Mouse (Mus musculus) intestine, embryonic 15.5 days (tissue): ENCODE measurements around the gene Necab2. TPM values are rescaled to one million over a fixed set of nuclear protein-coding genes. Genes with fewer than 3 reads are reported as not detected.
A peak's percentile ranks its signal among the peaks of the same experiment; 100 is the strongest.

Source experiments
- ATAC-seq: fragments of 200-750 bp; cut with Nextera tagmentation; 2 replicates; pipeline ENCODE4 v1.8.0; 2017; ENCODE audit warnings: moderate TSS enrichment, moderate library complexity
- H3K27ac ChIP-seq: fragments of 300-500 bp; sonication (generic); 2 replicates; pipeline ENCODE4 v1.5.1; 2015; ENCODE audit warnings: mild to moderate bottlenecking, inconsistent platforms
- H3K27me3 ChIP-seq: fragments of 300-500 bp; sonication (generic); replicated peaks from 2 replicates; pipeline ENCODE4 v1.6.1; 2015; ENCODE audit warnings: inconsistent platforms
- H3K36me3 ChIP-seq: fragments of 300-500 bp; sonication (generic); 2 replicates; pipeline ENCODE4 v1.6.1; 2015; ENCODE audit warnings: inconsistent platforms
- H3K4me1 ChIP-seq: fragments of 300-500 bp; sonication (generic); replicated peaks from 2 replicates; pipeline ENCODE4 v1.6.1; 2015; ENCODE audit warnings: inconsistent platforms
- H3K4me2 ChIP-seq: fragments of 300-500 bp; sonication (generic); replicated peaks from 2 replicates; pipeline ENCODE4 v1.6.1; 2015; ENCODE audit warnings: mild to moderate bottlenecking, inconsistent platforms
- H3K4me3 ChIP-seq: fragments of 300-500 bp; sonication (generic); replicated peaks from 2 replicates; pipeline ENCODE4 v1.5.1; 2015; ENCODE audit warnings: inconsistent platforms
- H3K9ac ChIP-seq: fragments of 300-500 bp; sonication (generic); 2 replicates; pipeline ENCODE4 v1.6.1; 2015; ENCODE audit warnings: inconsistent platforms
- H3K9me3 ChIP-seq: fragments of 300-500 bp; sonication (generic); 2 replicates; pipeline ENCODE4 v1.6.1; 2016; ENCODE audit warnings: inconsistent platforms
- WGBS: fragments of 180-500 bp; shearing (Covaris S2); methylation state at CpG from one replicate; pipeline ENCODE4 v1.1.7; 2015; 5-methylcytosine and 5-hydroxymethylcytosine counted together
- polyA plus RNA-seq: library from polyadenylated mRNA; unstranded; fragments of >200 nt; fragmentation: Nextera tagmentation; extraction: Ambion mirVana; gene quantifications from 2 replicates; pipeline ENCODE4 v1.2.1, GENCODE M21; 2015

Necab2 gene
- polyA plus RNA-seq, 1 experiment from 2014 or later = 1.9 TPM

DNA sequence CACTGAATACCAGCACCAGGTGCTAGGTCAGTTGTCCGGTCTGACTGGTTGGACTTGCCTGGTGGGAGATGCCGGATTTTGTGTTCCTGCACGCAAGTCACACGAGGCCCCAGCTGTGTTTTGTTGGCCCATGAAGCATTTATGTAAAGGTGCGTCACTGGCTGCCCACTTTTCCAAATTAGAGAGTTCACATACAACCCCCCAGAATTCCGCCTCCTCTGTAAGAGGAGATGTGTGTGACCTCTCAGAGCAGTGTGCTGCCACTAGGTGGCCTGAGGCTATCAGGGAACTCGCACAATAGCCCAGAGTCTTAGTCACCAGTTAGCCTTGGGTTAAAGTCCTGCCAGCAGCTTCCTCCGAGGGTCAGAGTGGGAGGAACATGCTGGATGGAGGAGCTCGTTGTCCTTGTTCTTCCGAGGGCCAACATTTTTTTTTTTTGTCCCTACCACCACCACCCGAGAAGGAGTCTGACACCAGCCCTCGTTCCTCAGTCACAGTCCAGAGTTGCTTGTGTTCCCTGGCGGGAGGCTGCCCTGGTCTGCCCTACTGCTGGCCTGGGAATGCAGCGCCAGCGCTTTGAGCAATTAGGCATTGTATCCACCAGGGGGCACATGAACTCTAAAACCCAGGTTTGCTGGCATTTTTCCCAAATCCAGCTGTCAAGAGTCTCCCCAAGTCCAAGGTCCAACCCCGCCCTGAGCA lies 6.1 kb upstream of the Necab2 start:
- Histone ChIP-seq H3K27ac (peak overlapping the region; percentile 58; the same call in 1 of the 2 replicates), H3K9me3 (no peaks in the 10 kb centered on the region), H3K36me3 (no peaks in the 10 kb centered on the region), H3K4me2 (peak overlapping the region; percentile 45), H3K4me3 (no peak overlapping the region), H3K27me3 (no peaks in the 10 kb centered on the region), H3K9ac (no peak overlapping the region), H3K4me1 (peaks cover 38% of the 10 kb centered on the region)
- 19% methylated on average over 16 of the region's 16 CpGs for WGBS
- peak; percentile 65 for ATAC-seq

DNA sequence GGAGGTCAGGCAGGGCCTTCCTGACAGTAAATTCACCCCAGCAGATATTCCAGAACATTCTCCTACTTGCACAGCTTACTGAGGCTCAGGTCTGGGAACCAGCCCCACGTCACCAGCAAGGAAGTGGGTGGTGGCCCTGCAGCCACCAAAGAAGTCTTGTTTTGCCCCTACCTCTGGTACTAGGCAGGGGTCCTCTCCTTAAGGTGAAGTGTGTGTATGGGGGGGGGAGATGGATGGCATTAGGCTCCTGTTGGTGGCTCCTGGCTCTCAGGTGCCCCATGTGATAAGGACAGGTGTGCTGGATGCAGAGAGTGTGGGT lies 5.6 kb upstream of the Necab2 start:
- peak; percentile 78 for ATAC-seq
- Histone ChIP-seq H3K9ac (no peak overlapping the region), H3K4me2 (peak overlapping the region; percentile 45), H3K4me3 (no peak overlapping the region), H3K36me3 (no peaks in the 10 kb centered on the region), H3K27me3 (no peaks in the 10 kb centered on the region), H3K9me3 (no peaks in the 10 kb centered on the region), H3K4me1 (peaks cover 39% of the 10 kb centered on the region), H3K27ac (peak overlapping the region; percentile 77; the same call in 1 of the 2 replicates)
- 34% methylated on average over 1 of the region's 1 CpGs for WGBS

DNA sequence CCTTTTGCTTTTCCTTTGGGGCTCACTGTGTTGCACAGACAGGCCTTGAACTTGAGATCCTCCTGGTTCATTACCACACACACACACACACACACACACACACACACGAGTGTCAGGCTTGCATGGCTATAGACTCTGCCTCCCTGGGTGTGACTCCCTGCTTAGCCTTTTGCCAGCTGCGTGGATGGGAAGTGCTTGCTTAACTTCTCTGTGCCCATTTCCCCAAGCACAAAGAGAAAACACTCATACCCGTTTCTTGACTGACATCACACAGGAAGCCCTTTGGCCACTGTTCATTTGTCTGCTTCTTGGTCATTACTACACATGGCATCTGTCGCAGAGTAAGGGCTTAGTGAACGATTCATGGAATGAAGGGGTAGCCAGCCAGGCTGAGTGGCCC lies 4.5 kb upstream of the Necab2 start:
- Histone ChIP-seq H3K9ac (no peak overlapping the region), H3K4me1 (peaks cover 39% of the 10 kb centered on the region), H3K4me2 (no peak overlapping the region), H3K36me3 (no peaks in the 10 kb centered on the region), H3K27ac (no peak overlapping the region), H3K27me3 (peaks cover under 1% of the 10 kb centered on the region), H3K4me3 (no peak overlapping the region), H3K9me3 (no peaks in the 10 kb centered on the region)
- no peak for ATAC-seq
- WGBS = 67% methylated on average over 5 of the region's 5 CpGs

DNA sequence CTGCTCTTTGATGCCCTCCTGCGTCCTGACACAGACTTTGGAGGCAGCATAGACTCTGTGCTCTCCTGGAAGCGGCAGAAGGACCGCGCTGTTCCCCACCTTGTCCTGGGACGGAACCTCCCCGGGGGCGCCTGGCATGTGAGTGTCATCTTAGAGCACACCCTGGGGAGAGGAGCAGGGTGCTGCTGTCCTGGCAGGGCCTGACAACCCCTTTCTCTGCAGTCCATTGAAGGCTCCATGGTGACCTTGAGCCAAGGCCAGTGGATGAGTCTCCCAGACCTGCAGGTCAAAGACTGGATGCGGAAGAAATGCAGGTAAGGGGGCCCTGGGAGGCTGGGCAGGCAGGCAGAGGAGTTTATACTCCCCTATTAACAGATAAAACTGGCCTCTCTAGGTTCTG lies 3.5 kb upstream of the Necab2 start:
- H3K4me1 ChIP-seq = peaks cover 35% of the 10 kb centered on the region
- no peak overlapping the region for H3K4me2 ChIP-seq
- 96% methylated on average over 8 of the region's 8 CpGs for WGBS
- no peaks in the 10 kb centered on the region for H3K9me3 ChIP-seq
- no peak overlapping the region for H3K27ac ChIP-seq
- no peak overlapping the region for H3K9ac ChIP-seq
- ATAC-seq = no peak
- H3K36me3 ChIP-seq = no peaks in the 10 kb centered on the region
- H3K27me3 ChIP-seq = peaks cover 10% of the 10 kb centered on the region
- no peak overlapping the region for H3K4me3 ChIP-seq

DNA sequence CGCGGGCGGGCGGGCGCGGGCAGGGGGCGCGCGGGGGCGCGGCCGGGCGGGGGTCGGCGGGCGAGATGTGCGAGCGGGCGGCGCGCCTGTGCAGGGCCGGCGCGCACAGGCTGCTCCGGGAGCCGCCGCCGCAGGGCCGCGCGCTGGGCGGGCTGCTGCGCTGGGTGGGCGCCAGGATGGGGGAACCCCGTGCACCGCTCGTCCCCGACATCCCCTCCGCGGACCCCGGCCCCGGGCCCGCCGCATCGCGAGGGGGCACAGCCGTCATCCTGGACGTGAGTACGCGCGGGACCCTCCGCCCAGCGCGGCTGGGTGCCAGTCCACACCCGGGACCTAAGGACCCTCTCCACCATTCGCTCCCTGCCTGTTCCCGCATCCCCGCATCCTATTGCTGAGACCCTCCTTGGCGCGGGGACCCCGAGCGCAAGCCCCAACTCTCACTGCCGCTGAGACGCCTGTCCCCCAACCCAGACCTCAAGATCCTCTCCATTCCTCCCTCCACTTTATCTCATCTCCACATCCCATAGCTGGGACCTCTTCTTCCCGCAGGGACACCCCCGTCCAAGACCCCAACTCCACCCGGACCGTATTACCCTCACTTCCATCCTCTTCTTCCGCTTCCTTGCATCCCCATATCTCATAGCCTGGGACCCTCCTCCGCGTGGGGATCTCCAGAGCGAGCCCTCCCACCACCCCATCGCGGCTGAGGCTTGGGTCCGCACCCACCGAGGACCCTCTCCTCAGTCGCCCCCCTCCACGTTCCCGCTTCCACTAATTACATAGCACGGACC lies 666 bp downstream of the Necab2 start:
- no peaks in the 10 kb centered on the region for H3K9me3 ChIP-seq
- H3K27ac ChIP-seq = no peak overlapping the region
- peaks cover 21% of the 10 kb centered on the region for H3K27me3 ChIP-seq
- peak overlapping the region; percentile 99 for H3K4me2 ChIP-seq
- H3K4me3 ChIP-seq = peak overlapping the region; percentile 66
- no peaks in the 10 kb centered on the region for H3K36me3 ChIP-seq
- H3K4me1 ChIP-seq = peaks cover 9% of the 10 kb centered on the region
- peak; percentile 64 for ATAC-seq
- WGBS = under 1% methylated on average over 58 of the region's 80 CpGs
- peak overlapping the region; percentile 58 for H3K9ac ChIP-seq

- H3K4me2 ChIP-seq = peak overlapping the region; percentile 99
- H3K9me3 ChIP-seq = no peaks in the 10 kb centered on the region
- H3K27ac ChIP-seq = no peak overlapping the region
- H3K4me3 ChIP-seq = peak overlapping the region; percentile 66
- 6% methylated on average over 17 of the region's 17 CpGs for WGBS
- peaks cover 9% of the 10 kb centered on the region for H3K4me1 ChIP-seq
- H3K36me3 ChIP-seq = no peaks in the 10 kb centered on the region
- 0 out of 2 replicates have a peak overlapping the region, but pooled peaks have one; percentile 23 for H3K9ac ChIP-seq
- ATAC-seq = no peak
- peaks cover 21% of the 10 kb centered on the region for H3K27me3 ChIP-seq
These were observed 1.3 kb downstream of the Necab2 start for GRCm38 (mm10) chr8:119447781-119448170.

DNA sequence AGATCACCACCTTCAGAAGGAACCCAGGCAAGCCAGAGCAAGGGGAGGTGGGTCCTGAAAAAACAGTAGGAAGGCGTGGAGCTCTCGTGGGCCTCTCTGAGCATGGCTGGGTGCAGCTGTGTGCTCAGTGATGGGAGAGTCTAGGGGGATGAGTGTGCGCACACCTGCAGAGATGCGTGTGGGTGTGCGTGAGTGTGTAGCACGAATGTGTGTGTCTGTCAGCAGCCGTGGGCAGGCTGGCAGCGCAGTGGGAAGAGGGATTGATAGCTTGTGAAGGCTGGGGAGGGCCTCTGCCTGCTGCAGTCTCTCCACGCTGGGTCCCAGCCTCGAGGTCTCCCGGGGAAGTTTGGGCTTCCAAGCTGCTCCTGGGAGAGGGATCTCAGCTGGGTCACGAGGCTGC lies 3.1 kb downstream of the Necab2 start:
- peaks cover 9% of the 10 kb centered on the region for H3K4me1 ChIP-seq

GRCm38 (mm10) chr8:119451131-119451530 lies 4.6 kb downstream of the Necab2 start:
- Histone ChIP-seq H3K4me2 (no peak overlapping the region), H3K27ac (no peak overlapping the region), H3K9ac (no peak overlapping the region), H3K4me3 (no peak overlapping the region), H3K4me1 (peaks cover 6% of the 10 kb centered on the region), H3K36me3 (no peaks in the 10 kb centered on the region), H3K9me3 (no peaks in the 10 kb centered on the region), H3K27me3 (peaks cover 21% of the 10 kb centered on the region)
- no peak for ATAC-seq
- WGBS = 89% methylated on average over 4 of the region's 4 CpGs

More for the DNA sequence above, 3.1 kb downstream of the Necab2 start:
- no peak overlapping the region for H3K4me3 ChIP-seq
- H3K27me3 ChIP-seq = peaks cover 21% of the 10 kb centered on the region
- no peak for ATAC-seq
- no peaks in the 10 kb centered on the region for H3K36me3 ChIP-seq
- H3K27ac ChIP-seq = no peak overlapping the region
- no peak overlapping the region for H3K4me2 ChIP-seq
- H3K9ac ChIP-seq = no peak overlapping the region
- H3K9me3 ChIP-seq = no peaks in the 10 kb centered on the region
- 77% methylated on average over 12 of the region's 12 CpGs for WGBS

GRCm38 (mm10) chr8:119452919-119453318 lies 6.4 kb downstream of the Necab2 start:
- 83% methylated on average over 5 of the region's 5 CpGs for WGBS
- no peaks in the 10 kb centered on the region for H3K36me3 ChIP-seq

DNA sequence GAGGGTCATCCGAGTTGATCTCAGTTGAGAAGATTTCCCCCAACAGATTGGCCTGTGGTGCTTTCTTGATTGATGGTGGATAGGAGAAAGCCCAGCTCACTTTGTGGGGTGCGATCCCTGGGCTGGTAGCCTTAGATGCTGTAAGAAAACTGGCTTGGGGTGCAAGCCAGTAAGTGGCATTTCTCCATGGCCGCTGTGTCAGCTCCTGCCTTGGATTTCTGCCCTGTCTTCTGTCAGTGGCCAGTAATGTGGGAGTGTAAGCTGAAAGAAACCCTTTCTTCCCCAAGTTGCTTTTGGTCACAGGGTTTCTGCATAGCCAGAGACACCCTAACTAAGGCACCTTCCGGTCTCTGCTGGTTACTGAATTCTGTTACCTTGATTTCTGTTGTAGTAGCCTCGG lies 9.5 kb downstream of the Necab2 start:
- Histone ChIP-seq H3K4me1 (no peaks in the 10 kb centered on the region), H3K27ac (no peak overlapping the region), H3K4me2 (no peak overlapping the region), H3K9ac (no peak overlapping the region), H3K4me3 (no peak overlapping the region), H3K27me3 (no peaks in the 10 kb centered on the region), H3K36me3 (no peaks in the 10 kb centered on the region), H3K9me3 (no peaks in the 10 kb centered on the region)
- ATAC-seq = no peak
- 78% methylated on average over 5 of the region's 5 CpGs for WGBS

More at GRCm38 (mm10) chr8:119452919-119453318, 6.4 kb downstream of the Necab2 start:
- H3K9me3 ChIP-seq = no peaks in the 10 kb centered on the region
- H3K27me3 ChIP-seq = peaks cover 11% of the 10 kb centered on the region
- no peak overlapping the region for H3K9ac ChIP-seq
- ATAC-seq = no peak
- H3K27ac ChIP-seq = no peak overlapping the region
- no peaks in the 10 kb centered on the region for H3K4me1 ChIP-seq
- no peak overlapping the region for H3K4me3 ChIP-seq
- H3K4me2 ChIP-seq = no peak overlapping the region

- Histone ChIP-seq H3K9me3 (no peaks in the 10 kb centered on the region), H3K36me3 (no peaks in the 10 kb centered on the region), H3K27me3 (0 out of 2 replicates have a peak, but pooled peaks cover 4% of the 10 kb centered on the region), H3K27ac (no peak overlapping the region), H3K4me1 (peaks cover 3% of the 10 kb centered on the region; the same call in 1 of the 2 replicates), H3K9ac (no peak overlapping the region), H3K4me3 (no peak overlapping the region), H3K4me2 (peak overlapping the region; percentile 23)
- WGBS = 27% methylated on average over 16 of the region's 16 CpGs
- no peak for ATAC-seq
These were observed 13.2 kb downstream of the Necab2 start for GRCm38 (mm10) chr8:119459724-119460123.

GRCm38 (mm10) chr8:119461356-119461755 lies 14.8 kb downstream of the Necab2 start:
- Histone ChIP-seq H3K27ac (no peak overlapping the region), H3K9me3 (no peaks in the 10 kb centered on the region), H3K36me3 (no peaks in the 10 kb centered on the region), H3K27me3 (peaks cover 14% of the 10 kb centered on the region), H3K9ac (no peak overlapping the region), H3K4me1 (peaks cover 18% of the 10 kb centered on the region), H3K4me3 (no peak overlapping the region), H3K4me2 (no peak overlapping the region)
- no peak for ATAC-seq
- 68% methylated on average over 9 of the region's 9 CpGs for WGBS
